Mouse (Mus musculus) fat pad, adult 2 months (tissue): ENCODE measurements around the gene Gpr108.

ENCODE experiments used
- DNase-seq: peaks from one replicate; pipeline ENCODE4 v3.0.0-alpha.2; 2011; ENCODE audit warnings: low read depth, low spot score; ENCODE audit errors: extremely low read depth

Gpr108 gene

DNA sequence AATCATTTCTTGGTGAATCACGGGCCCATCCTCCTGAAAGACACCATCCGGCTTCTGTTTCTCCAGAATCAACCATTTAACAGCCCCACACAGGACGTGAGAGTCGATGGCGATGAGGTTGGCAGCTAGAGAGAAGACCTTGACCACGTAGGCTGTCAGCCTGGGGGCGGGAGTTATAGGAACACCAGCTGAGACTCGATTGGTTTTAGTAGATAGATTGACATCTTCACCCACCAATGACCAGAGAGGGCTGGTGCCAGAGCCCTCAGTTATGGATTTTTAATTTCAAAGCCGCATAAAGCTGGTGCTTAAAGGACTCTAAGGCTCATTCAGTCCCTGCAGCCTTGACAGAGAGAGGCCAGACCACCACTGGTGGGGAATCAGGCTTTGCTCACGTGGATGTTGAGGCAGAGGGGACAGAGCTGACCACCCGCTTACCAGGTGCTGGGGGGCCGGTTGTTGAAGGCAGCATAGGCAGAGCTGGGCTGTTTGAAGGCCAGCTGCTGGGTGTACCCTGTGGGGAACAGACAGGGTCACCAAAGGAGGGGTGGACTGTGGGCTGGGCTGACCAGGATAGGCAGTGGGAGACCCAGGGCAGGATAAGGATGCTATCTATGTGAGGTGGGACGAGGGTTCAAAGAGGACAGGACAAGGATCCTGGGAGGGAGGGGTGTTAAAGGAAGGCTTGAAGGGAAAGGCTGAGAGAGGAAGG, 33.4 kb downstream of the Gpr108 start:
- DNase-seq, result no peak

- DNase-seq, result no peak
Measured at GRCm38 (mm10) chr17:57211501-57211900, 36.7 kb downstream of the Gpr108 start.

DNA sequence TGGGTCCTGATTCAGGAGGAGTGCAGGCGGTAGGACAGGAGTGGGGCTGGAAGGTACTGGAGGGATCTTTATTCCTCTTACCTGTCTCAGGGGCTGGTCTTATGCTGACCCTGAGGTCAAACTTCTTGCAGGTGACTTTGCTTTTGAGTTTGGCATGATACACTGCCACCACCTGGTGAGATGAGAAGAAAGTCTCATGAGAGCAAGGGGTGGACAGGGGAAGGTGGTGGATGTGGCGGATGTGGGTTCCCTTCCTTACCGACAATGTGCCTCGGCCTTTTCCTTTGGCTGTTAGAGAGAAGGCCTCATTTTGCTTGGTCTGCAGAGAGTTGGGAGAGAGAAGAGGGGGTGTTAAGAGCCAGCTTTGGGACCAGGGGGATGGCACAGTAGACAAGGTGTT, 38.9 kb downstream of the Gpr108 start:
- no peak for DNase-seq

DNA sequence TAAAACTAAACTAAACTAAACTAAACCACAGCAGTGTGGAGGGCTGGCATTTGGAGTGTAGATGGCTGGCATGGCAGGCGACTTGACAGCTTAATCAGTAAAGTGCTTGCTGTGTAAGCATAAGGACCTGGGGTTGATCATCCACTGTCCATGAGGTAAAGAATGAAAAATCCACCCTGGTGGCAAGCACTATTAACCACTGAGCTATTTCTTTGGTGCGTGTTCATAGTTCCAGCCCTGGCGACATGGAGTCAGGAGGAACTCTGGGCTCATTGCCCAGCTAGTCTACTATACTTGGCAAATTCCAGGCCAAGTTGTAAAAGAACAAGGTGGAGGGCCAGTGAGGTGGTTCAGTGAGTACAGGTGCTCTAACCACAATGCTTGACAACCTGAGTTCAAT, 40.3 kb downstream of the Gpr108 start:
- no peak for DNase-seq

DNA sequence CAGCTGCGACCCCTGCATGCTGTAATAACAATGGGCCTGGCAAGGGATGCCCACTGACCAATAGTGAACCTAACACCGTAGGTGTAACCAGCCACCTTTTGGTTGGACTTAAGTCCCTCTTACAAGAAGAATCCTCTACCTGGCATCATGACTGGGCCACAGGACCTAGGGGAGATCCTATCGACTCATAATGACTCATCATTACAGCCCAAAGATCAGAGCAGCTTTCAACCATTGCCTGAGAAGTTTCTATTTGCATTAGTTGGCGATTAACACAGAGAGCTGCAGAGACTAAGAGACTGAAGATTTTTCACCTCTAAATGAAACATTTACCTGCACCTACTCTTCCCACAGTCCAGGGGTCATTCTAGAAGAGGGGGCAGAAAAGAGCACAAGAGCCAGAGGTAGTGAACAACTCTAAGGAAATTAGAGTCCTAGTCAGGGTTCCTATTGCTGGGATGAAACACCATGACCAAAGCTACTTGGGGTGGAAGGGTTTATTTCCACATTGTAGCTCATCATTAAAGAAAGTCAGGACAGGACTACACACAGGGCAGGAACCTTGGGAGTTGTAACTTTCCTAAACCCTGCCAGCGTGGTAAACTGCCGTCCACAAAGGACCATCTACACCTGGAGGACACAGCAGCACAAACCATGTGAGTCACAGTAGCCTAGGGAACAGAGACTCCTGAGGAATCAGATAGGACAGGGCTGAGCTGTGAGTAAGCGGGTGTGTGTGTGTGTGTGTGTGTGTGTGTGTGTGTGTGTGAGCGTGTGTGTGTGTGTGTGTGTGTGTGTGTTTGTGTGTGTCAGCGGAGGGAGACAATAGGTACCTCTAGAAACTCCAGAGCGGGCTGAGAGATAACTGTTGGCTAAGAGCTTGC, 46.2 kb downstream of the Gpr108 start:
- no peak for DNase-seq

- no peak for DNase-seq
Measured at GRCm38 (mm10) chr17:57198252-57198651, 50.0 kb downstream of the Gpr108 start.

DNA sequence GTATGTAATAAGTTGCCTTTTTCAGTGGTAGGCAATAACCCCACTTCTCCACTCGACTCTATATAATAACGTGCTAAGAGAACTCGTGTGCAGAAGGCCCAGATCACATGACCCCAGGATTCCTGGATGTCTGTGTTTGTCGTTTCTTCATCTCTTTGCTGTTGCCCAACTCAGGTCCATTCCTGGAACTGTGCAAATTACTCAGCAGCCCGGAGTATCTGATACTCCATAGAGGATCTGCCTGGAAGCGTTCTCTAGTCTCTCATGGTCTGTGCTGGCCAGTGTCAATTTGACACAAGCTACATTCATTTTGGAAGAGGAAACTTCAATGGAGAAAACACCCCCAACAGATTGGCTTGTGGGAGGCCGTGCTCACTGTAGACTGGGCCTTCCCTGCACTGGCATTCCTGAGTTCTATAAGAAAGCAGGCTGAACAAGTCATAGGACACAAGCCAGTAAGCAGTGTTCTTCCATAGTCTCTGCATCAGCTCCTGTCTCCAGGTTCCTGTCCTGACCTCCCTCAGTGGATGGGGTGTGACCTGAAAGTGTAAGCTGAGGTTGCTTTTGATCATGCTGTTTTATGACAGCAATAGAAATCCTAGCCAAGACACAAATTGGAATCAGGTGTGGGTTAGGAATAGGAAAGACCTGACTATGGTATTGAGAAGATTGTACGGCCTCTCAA, 52.8 kb downstream of the Gpr108 start:
- no peak for DNase-seq

DNA sequence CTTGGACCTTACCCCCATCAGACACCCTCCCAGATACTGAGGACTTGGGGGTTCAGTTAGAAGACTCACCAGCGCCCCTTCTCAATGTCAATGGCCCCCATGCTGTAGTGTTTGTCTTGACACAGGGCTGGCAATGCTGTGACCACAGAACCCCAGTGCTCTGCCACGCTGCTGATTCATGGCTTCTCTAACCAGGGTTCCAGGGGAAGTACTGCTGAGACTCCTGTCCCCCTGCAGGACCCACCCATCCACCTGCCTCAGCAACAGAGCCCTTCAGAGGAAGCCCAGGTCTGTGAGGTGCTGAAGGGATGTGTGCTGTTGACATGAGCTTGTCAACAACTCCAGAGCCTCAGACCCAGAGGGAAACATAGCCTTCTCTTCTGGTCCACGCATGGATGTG, 53.5 kb downstream of the Gpr108 start:
- no peak for DNase-seq

- no peak for DNase-seq
Measured at GRCm38 (mm10) chr17:57194041-57194507, 54.2 kb downstream of the Gpr108 start, which contains the start of gene Tnfsf14. Gene Tnfsf14, minus strand, starts transcription at chr17:57194177.

DNA sequence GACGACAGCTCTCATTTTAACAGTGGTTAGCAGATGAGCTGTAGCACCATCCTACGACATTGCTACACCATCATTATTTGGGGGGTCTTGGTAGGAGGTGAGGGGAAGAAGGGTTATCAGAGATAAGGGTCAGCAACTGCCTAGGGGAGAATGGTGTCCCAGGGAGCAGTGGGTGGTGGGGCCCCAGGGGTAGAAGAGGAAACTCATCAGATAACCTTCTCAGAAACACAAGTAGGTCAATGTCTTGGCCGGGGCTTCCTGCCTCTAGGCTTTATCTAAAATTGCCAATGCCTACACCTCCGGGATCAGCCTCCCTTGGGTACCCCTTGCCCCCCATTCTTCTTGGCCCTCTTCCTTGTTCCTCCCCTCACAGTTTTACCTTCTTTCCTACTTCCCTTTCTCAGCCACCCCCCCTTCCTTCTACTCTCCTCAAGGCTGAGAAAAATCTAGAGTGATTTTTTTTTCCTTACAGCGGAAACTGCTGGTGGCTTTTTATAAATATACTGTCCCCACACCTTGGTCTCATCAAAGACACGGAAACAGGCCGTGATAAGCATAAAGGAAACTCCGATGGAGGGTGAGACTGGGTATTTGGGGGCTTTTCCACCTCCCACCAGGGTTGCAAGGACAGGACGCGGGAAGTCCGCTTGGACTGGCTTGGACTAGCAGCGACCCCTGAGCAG, 59.6 kb downstream of the Gpr108 start:
- no peak for DNase-seq

- no peak for DNase-seq
Measured at GRCm38 (mm10) chr17:57185641-57186040, 62.6 kb downstream of the Gpr108 start.
